Mouse (Mus musculus) left cerebral cortex, postnatal 4 days (tissue): ENCODE results near the gene Hist1h2bh. TPM values are rescaled to one million over a fixed set of nuclear protein-coding genes. Genes with fewer than 3 reads are reported as not detected.
"Not testable (repeated sequence)": the region's sequence is repeated elsewhere in the genome, so short reads cannot be mapped to it uniquely, and the experiment has no call there.

Experiments
- DNase-seq: peaks from one replicate; pipeline ENCODE4 v3.0.0-alpha.2; 2022
- intact Hi-C: fragments of 180-260 bp; cut with DNase I; formaldehyde crosslinking; loops from one replicate; pipeline ENCODE4 v1.15.1; 2025
- total RNA-seq, 2 experiments: library from RNA; stranded (reverse); gene quantifications; 2 replicates each; pipeline ENCODE4 v1.2.3; 2021

Gene Hist1h2bh
- total RNA-seq: 1 to 10 TPM; 4.5 to 6.1 TPM

- peak; percentile 43 for DNase-seq
- intact Hi-C loops: not testable (repeated sequence)
Measured at GRCm38 (mm10) chr13:23542999-23543607, at the start of gene Hist1h2bh. Gene Hist1h2bh, minus strand, starts transcription at chr13:23543392.

- intact Hi-C loops: no loop called here
- peak; percentile 64 for DNase-seq
Measured at GRCm38 (mm10) chr13:23592614-23593013, 49.4 kb upstream of the Hist1h2bh start.

DNA sequence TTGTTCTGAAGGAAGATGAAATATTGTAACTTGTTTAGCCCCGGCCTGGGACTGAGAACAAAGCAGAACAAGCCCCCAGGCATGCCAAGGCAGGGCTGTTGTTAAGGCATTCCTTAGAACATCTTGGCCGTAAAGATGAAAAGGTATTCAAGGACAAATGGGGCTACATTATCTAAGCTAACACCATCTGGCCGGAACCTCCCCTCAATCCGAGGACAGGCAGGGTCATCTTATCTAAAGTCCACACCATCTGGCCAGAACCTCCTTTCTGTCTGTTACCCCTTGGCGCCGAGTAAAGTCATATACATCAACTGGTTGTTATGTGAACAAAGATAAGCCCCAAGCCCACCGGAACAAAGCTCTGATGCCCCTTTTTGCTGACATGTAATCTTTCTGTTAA, 48.7 kb upstream of the Hist1h2bh start:
- DNase-seq, intact Hi-C loops: not testable (repeated sequence)

DNA sequence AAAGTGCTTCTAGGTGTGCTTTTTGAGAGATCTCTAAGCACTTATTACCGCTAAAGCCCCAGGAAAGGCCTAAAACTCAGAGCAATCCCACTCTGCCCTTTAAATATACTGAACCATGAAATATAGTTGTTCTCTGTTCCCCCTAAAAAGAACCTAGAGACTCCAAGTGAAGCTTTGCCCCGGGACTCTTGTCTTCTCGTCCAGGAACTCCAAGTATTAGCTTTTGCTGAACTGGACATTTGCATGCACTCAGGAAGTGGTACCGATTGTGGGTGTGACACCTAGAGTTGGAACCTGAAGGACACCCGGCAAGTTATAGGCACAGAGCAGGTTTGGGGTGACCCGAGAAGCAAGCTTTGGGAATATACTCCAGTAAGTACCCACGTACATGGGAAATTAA, 48.0 kb upstream of the Hist1h2bh start:
- DNase-seq: no peak
- intact Hi-C loops: no loop called here

DNA sequence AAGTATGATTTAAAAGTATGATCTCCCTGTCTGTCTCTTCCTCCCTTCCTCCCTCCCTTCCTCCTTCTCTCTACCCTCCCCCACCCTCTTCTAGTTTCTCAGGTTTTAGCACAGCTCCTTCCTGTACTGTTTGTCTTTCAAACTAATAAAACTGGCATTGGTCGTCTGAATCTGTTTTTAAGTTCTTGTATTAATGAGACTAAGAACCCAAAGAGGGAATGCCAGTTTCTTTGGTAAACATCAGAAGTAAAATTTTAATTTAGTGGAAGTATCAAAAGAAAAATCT, 43.7 kb upstream of the Hist1h2bh start:
- no peak for DNase-seq
- intact Hi-C loops: no loop called here

- DNase-seq: no peak
- intact Hi-C loops: no loop called here
Measured at GRCm38 (mm10) chr13:23586099-23586939, 43.1 kb upstream of the Hist1h2bh start.

- intact Hi-C loops: not testable (repeated sequence)
- peak; percentile 62 for DNase-seq
Measured at GRCm38 (mm10) chr13:23585442-23586098, 42.4 kb upstream of the Hist1h2bh start.

DNA sequence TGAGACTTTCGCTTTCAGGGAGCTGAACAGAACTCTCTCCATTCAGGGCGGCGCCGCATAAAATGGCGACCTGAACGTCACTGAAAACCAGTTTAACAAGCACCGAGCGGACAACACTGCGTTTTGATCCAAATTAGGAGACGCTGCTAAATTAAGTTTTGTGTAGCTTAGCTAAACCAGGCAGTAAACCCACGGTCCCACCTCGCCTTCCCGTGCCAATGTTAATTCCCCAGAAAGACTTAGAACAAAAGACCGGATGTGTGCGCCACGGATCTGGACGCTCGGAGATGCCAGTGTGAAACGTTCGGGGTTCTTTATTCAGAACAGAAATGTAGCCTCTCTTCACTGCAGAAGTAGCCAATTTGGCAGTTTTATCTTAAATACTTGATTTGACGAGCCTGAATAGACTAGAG, 41.8 kb upstream of the Hist1h2bh start:
- intact Hi-C loops: no loop called here
- DNase-seq: peak; percentile 64

DNA sequence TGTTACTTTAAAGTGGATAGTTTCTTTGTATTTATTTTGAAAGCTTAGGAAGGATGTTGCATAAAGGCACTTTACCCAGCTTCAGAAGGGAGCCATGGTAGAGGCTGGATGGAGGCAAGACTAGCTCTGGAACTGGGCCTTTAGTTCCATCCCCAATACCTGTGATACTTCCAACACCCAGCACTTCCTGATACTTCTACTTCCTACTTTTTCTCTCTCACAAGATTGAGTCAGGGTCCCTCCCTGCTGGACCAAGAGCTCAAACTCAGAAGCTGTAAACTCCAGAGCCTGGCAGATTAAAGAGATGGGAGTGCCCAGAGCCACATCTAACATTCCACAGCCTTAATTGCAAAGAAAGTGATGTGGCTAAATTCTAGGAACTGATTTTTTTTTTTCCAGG, 41.1 kb upstream of the Hist1h2bh start:
- intact Hi-C loops: loop anchor here (5.0 kb wide), 1 partner anchor 103 kb away; no protein-coding TSS in a partner anchor

GRCm38 (mm10) chr13:23583387-23584068, 40.3 kb upstream of the Hist1h2bh start:
- intact Hi-C loops: loop anchor here (5.0 kb wide), 1 partner anchor 104 kb away; no protein-coding TSS in a partner anchor
- no peak for DNase-seq

More for the DNA sequence above, 41.1 kb upstream of the Hist1h2bh start:
- no peak for DNase-seq

GRCm38 (mm10) chr13:23582219-23583056, 39.2 kb upstream of the Hist1h2bh start:
- intact Hi-C loops: loop anchor here (5.0 kb wide), 1 partner anchor 105 kb away; no protein-coding TSS in a partner anchor
- no peak for DNase-seq

- intact Hi-C loops: loop anchor here (5.0 kb wide), 1 partner anchor 106 kb away; no protein-coding TSS in a partner anchor
- peak; percentile 93 for DNase-seq
Measured at GRCm38 (mm10) chr13:23581408-23582218, 38.4 kb upstream of the Hist1h2bh start, which contains the start of gene Hist1h4d. Gene Hist1h4d, plus strand, starts transcription at chr13:23581598.

DNA sequence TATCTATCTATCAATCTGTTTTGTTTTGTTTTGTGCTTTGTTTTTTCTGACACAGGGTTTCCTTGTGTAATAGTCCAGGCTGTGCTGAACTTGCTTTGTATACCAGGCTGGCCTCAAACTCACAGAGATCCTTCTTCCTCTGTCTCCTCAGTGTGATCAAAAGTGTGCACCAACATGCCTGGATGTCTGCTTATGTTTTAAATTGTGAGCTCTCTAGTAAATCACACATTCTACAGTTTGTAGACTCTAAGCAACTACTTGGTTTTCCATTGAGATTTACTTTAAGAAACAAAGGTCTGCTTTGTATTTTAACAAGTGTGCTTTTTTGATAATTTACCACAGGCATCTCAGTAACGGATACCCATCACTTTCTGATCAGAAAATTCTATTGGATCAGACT, 34.6 kb upstream of the Hist1h2bh start:
- DNase-seq: no peak
- intact Hi-C loops: no loop called here

DNA sequence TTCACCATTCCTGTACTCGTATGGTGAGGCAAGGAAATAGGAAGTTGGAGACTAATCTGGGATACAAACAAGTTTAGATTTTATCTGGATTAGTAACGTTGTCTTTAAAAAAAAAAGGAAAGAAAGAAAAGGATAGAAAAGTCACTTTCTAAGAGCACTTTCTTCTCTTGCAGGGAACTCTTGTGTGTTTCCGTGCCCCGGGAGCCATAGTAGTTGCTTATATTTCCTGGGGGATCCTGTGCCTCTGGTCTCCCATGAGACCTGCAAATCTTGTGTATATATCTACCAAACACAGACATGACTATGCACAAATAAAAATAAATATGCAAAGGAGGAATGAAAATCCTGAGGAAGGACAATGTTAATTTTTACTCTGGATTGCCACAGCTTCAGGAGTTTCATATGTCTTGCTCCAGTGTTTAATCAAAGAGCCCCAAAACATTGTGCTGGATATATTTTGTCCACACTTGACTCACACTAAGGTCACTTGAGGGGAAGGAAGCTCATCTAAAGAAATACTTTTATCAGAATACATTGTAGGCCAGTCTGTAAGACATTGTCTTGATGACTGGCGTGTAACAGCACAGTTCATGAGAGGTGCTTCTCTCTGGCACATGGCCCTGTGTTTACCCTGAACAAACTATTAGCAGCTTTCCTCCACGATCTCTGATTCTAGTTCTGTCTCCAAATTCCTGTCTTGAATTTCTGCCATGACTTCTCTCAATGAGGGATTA, 33.9 kb upstream of the Hist1h2bh start:
- DNase-seq: no peak
- intact Hi-C loops: no loop called here

DNA sequence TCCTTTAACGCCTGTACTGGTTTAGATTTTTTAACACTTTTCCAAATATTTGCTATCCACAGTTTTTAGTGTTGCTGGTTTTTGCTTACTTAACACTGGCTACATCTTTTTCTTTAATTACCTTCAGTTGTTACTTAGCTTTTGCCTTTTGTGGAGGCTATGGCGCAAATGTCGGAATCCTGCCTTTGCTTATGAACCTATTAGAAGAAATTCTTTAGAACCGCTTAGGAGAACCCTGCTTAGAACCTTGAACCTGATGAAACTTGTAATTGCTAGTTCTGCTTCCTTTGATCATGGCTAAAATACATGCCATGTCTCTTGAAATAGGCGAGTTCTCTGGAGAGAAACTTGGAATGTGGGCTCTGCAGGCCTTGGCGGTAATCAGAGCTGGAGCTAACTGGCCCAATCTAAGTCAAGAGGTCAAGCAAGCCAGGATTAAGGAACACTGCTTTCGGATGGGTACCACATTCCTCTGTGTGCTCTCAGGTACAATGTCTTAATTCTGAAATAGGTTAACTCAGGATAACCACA, 33.2 kb upstream of the Hist1h2bh start:
- intact Hi-C loops: no loop called here
- DNase-seq: no peak

DNA sequence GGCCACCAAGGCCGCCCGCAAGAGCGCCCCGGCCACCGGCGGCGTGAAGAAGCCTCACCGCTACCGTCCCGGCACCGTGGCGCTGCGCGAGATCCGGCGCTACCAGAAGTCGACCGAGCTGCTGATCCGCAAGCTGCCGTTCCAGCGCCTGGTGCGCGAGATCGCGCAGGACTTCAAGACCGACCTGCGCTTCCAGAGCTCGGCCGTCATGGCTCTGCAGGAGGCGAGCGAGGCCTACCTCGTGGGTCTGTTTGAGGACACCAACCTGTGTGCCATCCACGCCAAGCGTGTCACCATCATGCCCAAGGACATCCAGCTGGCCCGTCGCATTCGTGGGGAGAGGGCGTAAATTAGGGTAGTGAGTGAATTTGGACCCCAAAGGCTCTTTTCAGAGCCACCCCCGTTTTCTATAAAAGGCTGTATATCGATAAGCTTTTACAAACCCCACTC, 32.7 kb upstream of the Hist1h2bh start:
- intact Hi-C loops, DNase-seq: not testable (repeated sequence)

- no peak for DNase-seq
- intact Hi-C loops: no loop called here
Measured at GRCm38 (mm10) chr13:23575271-23575851, 32.2 kb upstream of the Hist1h2bh start, which contains the start of gene Hist1h3d. Gene Hist1h3d, plus strand, starts transcription at chr13:23575763.
